Mouse (Mus musculus): Measurements from ENCODE around the gene Rfx7. TPM values are rescaled to one million over a fixed set of nuclear protein-coding genes. Genes with fewer than 3 reads are reported as not detected.
A peak's percentile ranks its signal among the peaks of the same experiment; 100 is the strongest.
"Not testable (repeated sequence)": the region's sequence is repeated elsewhere in the genome, so short reads cannot be mapped to it uniquely, and the experiment has no call there.

The Rfx7 gene
- polyA plus RNA-seq, 1 experiment from 2014 or later, result 15.0 TPM

- Histone ChIP-seq H3K27me3 (no peaks in the 10 kb centered on the region), H3K4me2 (no peak overlapping the region), H3K9ac (no peak overlapping the region), H3K27ac (replicated peaks) (no peak overlapping the region), H3K4me3 (no peak overlapping the region), H3K36me3 (no peaks in the 10 kb centered on the region), H3K4me1 (replicated peaks) (no peaks in the 10 kb centered on the region), H3K9me3 (no peaks in the 10 kb centered on the region)
- ATAC-seq (ENCODE audit: low FRiP score, low read depth), result no peak
- WGBS, result 61% methylated on average over 2 of the region's 2 CpGs
These were observed 28.3 kb downstream of the Rfx7 start for GRCm38 (mm10) chr9:72560316-72560715.

GRCm38 (mm10) chr9:72563277-72563676 is 31.2 kb downstream of the Rfx7 start:
- Histone ChIP-seq H3K4me1 (replicated peaks) (no peaks in the 10 kb centered on the region), H3K4me2 (no peak overlapping the region), H3K9me3 (no peaks in the 10 kb centered on the region), H3K27ac (replicated peaks) (no peak overlapping the region), H3K9ac (no peak overlapping the region), H3K27me3 (no peaks in the 10 kb centered on the region), H3K36me3 (no peaks in the 10 kb centered on the region), H3K4me3 (no peak overlapping the region)
- 93% methylated on average over 3 of the region's 3 CpGs for WGBS
- ATAC-seq (ENCODE audit: low FRiP score, low read depth), result no peak

GRCm38 (mm10) chr9:72567116-72567515 is 35.1 kb downstream of the Rfx7 start:
- Histone ChIP-seq H3K9ac (no peak overlapping the region), H3K4me3 (no peak overlapping the region), H3K27ac (replicated peaks) (no peak overlapping the region), H3K4me2 (no peak overlapping the region), H3K36me3 (no peaks in the 10 kb centered on the region), H3K9me3 (no peaks in the 10 kb centered on the region), H3K4me1 (replicated peaks) (no peaks in the 10 kb centered on the region), H3K27me3 (no peaks in the 10 kb centered on the region)
- ATAC-seq (ENCODE audit: low FRiP score, low read depth), result no peak
- WGBS, result 56% methylated on average over 2 of the region's 2 CpGs

- H3K4me3 ChIP-seq, result no peak overlapping the region
- H3K9me3 ChIP-seq, result no peaks in the 10 kb centered on the region
- 0 out of 2 replicates have a peak, but pooled peaks cover 2% of the 10 kb centered on the region for H3K36me3 ChIP-seq
- no peaks in the 10 kb centered on the region for H3K27me3 ChIP-seq
- no peak for ATAC-seq (ENCODE audit: low FRiP score, low read depth)
- H3K9ac ChIP-seq, result no peak overlapping the region
- 45% methylated on average over 3 of the region's 3 CpGs for WGBS
- no peak overlapping the region for H3K4me2 ChIP-seq
- H3K27ac ChIP-seq (replicated peaks), result no peak overlapping the region
- no peaks in the 10 kb centered on the region for H3K4me1 ChIP-seq (replicated peaks)
These were observed 48.2 kb downstream of the Rfx7 start for GRCm38 (mm10) chr9:72580216-72580615.

- no peaks in the 10 kb centered on the region for H3K9me3 ChIP-seq
- ATAC-seq (ENCODE audit: low FRiP score, low read depth), result no peak
- WGBS, result 100% methylated on average over 1 of the region's 1 CpGs
These were observed 58.8 kb downstream of the Rfx7 start for GRCm38 (mm10) chr9:72590861-72591260.

GRCm38 (mm10) chr9:72592016-72592415 is 60.0 kb downstream of the Rfx7 start:
- H3K4me2 ChIP-seq, result no peak overlapping the region
- no peak overlapping the region for H3K9ac ChIP-seq
- H3K27me3 ChIP-seq, result no peaks in the 10 kb centered on the region
- 0 out of 2 replicates have a peak, but pooled peaks cover 4% of the 10 kb centered on the region for H3K36me3 ChIP-seq
- H3K9me3 ChIP-seq, result no peaks in the 10 kb centered on the region
- no peak overlapping the region for H3K4me3 ChIP-seq
- ATAC-seq (ENCODE audit: low FRiP score, low read depth), result no peak
- no peak overlapping the region for H3K27ac ChIP-seq (replicated peaks)
- H3K4me1 ChIP-seq (replicated peaks), result no peaks in the 10 kb centered on the region

More at GRCm38 (mm10) chr9:72590861-72591260, 58.8 kb downstream of the Rfx7 start:
- no peak overlapping the region for H3K4me2 ChIP-seq
- no peak overlapping the region for H3K27ac ChIP-seq (replicated peaks)
- no peaks in the 10 kb centered on the region for H3K4me1 ChIP-seq (replicated peaks)
- no peaks in the 10 kb centered on the region for H3K27me3 ChIP-seq
- H3K4me3 ChIP-seq, result no peak overlapping the region
- no peak overlapping the region for H3K9ac ChIP-seq
- H3K36me3 ChIP-seq, result 0 out of 2 replicates have a peak, but pooled peaks cover 4% of the 10 kb centered on the region

GRCm38 (mm10) chr9:72594656-72595055 is 62.6 kb downstream of the Rfx7 start:
- not testable (repeated sequence) for H3K4me3 ChIP-seq
- 80% methylated on average over 4 of the region's 4 CpGs for WGBS

GRCm38 (mm10) chr9:72600142-72600541 is 68.1 kb downstream of the Rfx7 start:
- Histone ChIP-seq H3K9me3 (no peaks in the 10 kb centered on the region), H3K4me1 (replicated peaks) (no peaks in the 10 kb centered on the region), H3K27me3 (no peaks in the 10 kb centered on the region), H3K36me3 (peaks cover 7% of the 10 kb centered on the region; the same call in 1 of the 2 replicates), H3K27ac (replicated peaks) (no peak overlapping the region), H3K4me2 (no peak overlapping the region), H3K9ac (no peak overlapping the region), H3K4me3 (no peak overlapping the region)
- WGBS, result 96% methylated on average over 3 of the region's 3 CpGs
- no peak for ATAC-seq (ENCODE audit: low FRiP score, low read depth)

More at GRCm38 (mm10) chr9:72594656-72595055, 62.6 kb downstream of the Rfx7 start:
- H3K4me1 ChIP-seq (replicated peaks); H3K9ac ChIP-seq; H3K27me3 ChIP-seq; H3K27ac ChIP-seq (replicated peaks); ATAC-seq (ENCODE audit: low FRiP score, low read depth); H3K36me3 ChIP-seq; H3K4me2 ChIP-seq; H3K9me3 ChIP-seq: not testable (repeated sequence)

GRCm38 (mm10) chr9:72609771-72610170 is 77.7 kb downstream of the Rfx7 start:
- Histone ChIP-seq H3K27ac (replicated peaks) (no peak overlapping the region), H3K27me3 (no peaks in the 10 kb centered on the region), H3K4me2 (no peak overlapping the region), H3K4me3 (no peak overlapping the region), H3K9me3 (no peaks in the 10 kb centered on the region), H3K9ac (no peak overlapping the region), H3K36me3 (peaks cover 4% of the 10 kb centered on the region; the same call in 1 of the 2 replicates), H3K4me1 (replicated peaks) (no peaks in the 10 kb centered on the region)
- ATAC-seq (ENCODE audit: low FRiP score, low read depth), result no peak

- 63% methylated on average over 2 of the region's 2 CpGs for WGBS
- no peaks in the 10 kb centered on the region for H3K4me1 ChIP-seq (replicated peaks)
- no peaks in the 10 kb centered on the region for H3K27me3 ChIP-seq
- H3K4me2 ChIP-seq, result no peak overlapping the region
- H3K9ac ChIP-seq, result no peak overlapping the region
- no peak overlapping the region for H3K27ac ChIP-seq (replicated peaks)
- no peak overlapping the region for H3K4me3 ChIP-seq
- no peak for ATAC-seq (ENCODE audit: low FRiP score, low read depth)
- peaks cover 26% of the 10 kb centered on the region for H3K36me3 ChIP-seq
- H3K9me3 ChIP-seq, result no peaks in the 10 kb centered on the region
These were observed 81.8 kb downstream of the Rfx7 start for GRCm38 (mm10) chr9:72613884-72614283.

GRCm38 (mm10) chr9:72614786-72615480 is 82.9 kb downstream of the Rfx7 start:
- H3K9ac ChIP-seq, result no peak overlapping the region
- ATAC-seq (ENCODE audit: low FRiP score, low read depth), result no peak
- 67% methylated on average over 6 of the region's 6 CpGs for WGBS
- H3K4me2 ChIP-seq, result no peak overlapping the region
- peaks cover 36% of the 10 kb centered on the region for H3K36me3 ChIP-seq
- no peak overlapping the region for H3K4me3 ChIP-seq
- H3K27ac ChIP-seq (replicated peaks), result peak overlapping the region; percentile 42; the same call in 1 of the 2 replicates
- H3K9me3 ChIP-seq, result no peaks in the 10 kb centered on the region
- H3K27me3 ChIP-seq, result no peaks in the 10 kb centered on the region
- no peaks in the 10 kb centered on the region for H3K4me1 ChIP-seq (replicated peaks)

GRCm38 (mm10) chr9:72618037-72618436 is 86.0 kb downstream of the Rfx7 start:
- no peak overlapping the region for H3K27ac ChIP-seq (replicated peaks)
- H3K4me3 ChIP-seq, result no peak overlapping the region
- H3K9me3 ChIP-seq, result no peaks in the 10 kb centered on the region
- peaks cover 35% of the 10 kb centered on the region for H3K36me3 ChIP-seq
- H3K4me2 ChIP-seq, result no peak overlapping the region
- H3K27me3 ChIP-seq, result no peaks in the 10 kb centered on the region
- H3K9ac ChIP-seq, result no peak overlapping the region
- WGBS, result 92% methylated on average over 3 of the region's 3 CpGs
- no peaks in the 10 kb centered on the region for H3K4me1 ChIP-seq (replicated peaks)
- no peak for ATAC-seq (ENCODE audit: low FRiP score, low read depth)

GRCm38 (mm10) chr9:72623605-72624004 is 91.6 kb downstream of the Rfx7 start:
- Histone ChIP-seq H3K36me3 (peaks cover 13% of the 10 kb centered on the region), H3K4me1 (replicated peaks) (peaks cover 10% of the 10 kb centered on the region), H3K9me3 (no peaks in the 10 kb centered on the region), H3K27me3 (no peaks in the 10 kb centered on the region), H3K9ac (no peak overlapping the region), H3K4me3 (no peak overlapping the region), H3K4me2 (no peak overlapping the region), H3K27ac (replicated peaks) (no peak overlapping the region)
- ATAC-seq (ENCODE audit: low FRiP score, low read depth), result no peak
- WGBS, result 98% methylated on average over 1 of the region's 1 CpGs

All from hindbrain, embryonic 15.5 days (tissue).